Mouse (Mus musculus): Measurements from ENCODE around the gene Gpn3. TPM values are rescaled to one million over a fixed set of nuclear protein-coding genes. Genes with fewer than 3 reads are reported as not detected.
A peak's percentile ranks its signal among the peaks of the same experiment; 100 is the strongest.

The Gpn3 gene
- total RNA-seq, 2 experiments from 2014 or later, result 15.2 to 30.2 TPM

- ATAC-seq (replicated peaks; ENCODE audit: low FRiP score, poor library complexity, severe bottlenecking), result peak; percentile 96
Observed at GRCm38 (mm10) chr5:122379374-122380155, 7.9 kb downstream of the Gpn3 start.

GRCm38 (mm10) chr5:122390006-122390405 is 18.3 kb downstream of the Gpn3 start:
- ATAC-seq (replicated peaks; ENCODE audit: low FRiP score, poor library complexity, severe bottlenecking), result no peak

GRCm38 (mm10) chr5:122390671-122391070 is 19.0 kb downstream of the Gpn3 start:
- ATAC-seq (replicated peaks; ENCODE audit: low FRiP score, poor library complexity, severe bottlenecking), result no peak

- ATAC-seq (replicated peaks; ENCODE audit: low FRiP score, poor library complexity, severe bottlenecking), result no peak
Observed at GRCm38 (mm10) chr5:122391178-122391785, 19.6 kb downstream of the Gpn3 start.

- peak; percentile 95 for ATAC-seq (replicated peaks; ENCODE audit: low FRiP score, poor library complexity, severe bottlenecking)
Observed at GRCm38 (mm10) chr5:122391786-122392180, 20.1 kb downstream of the Gpn3 start, which contains the start of gene Arpc3. Gene Arpc3, plus strand, starts transcription at chr5:122391878.

GRCm38 (mm10) chr5:122392227-122393004 is 20.7 kb downstream of the Gpn3 start:
- peak; percentile 37 for ATAC-seq (replicated peaks; ENCODE audit: low FRiP score, poor library complexity, severe bottlenecking)

- peak; percentile 67 for ATAC-seq (replicated peaks; ENCODE audit: low FRiP score, poor library complexity, severe bottlenecking)
Observed at GRCm38 (mm10) chr5:122393887-122394286, 22.2 kb downstream of the Gpn3 start.

GRCm38 (mm10) chr5:122396791-122397190 is 25.1 kb downstream of the Gpn3 start:
- ATAC-seq (replicated peaks; ENCODE audit: low FRiP score, poor library complexity, severe bottlenecking), result no peak

GRCm38 (mm10) chr5:122397495-122397894 is 25.8 kb downstream of the Gpn3 start:
- ATAC-seq (replicated peaks; ENCODE audit: low FRiP score, poor library complexity, severe bottlenecking), result no peak

GRCm38 (mm10) chr5:122399871-122400270 is 28.2 kb downstream of the Gpn3 start:
- ATAC-seq (replicated peaks; ENCODE audit: low FRiP score, poor library complexity, severe bottlenecking), result no peak

GRCm38 (mm10) chr5:122400628-122401302 is 29.1 kb downstream of the Gpn3 start:
- no peak for ATAC-seq (replicated peaks; ENCODE audit: low FRiP score, poor library complexity, severe bottlenecking)

- peak; percentile 68 for ATAC-seq (replicated peaks; ENCODE audit: low FRiP score, poor library complexity, severe bottlenecking)
Observed at GRCm38 (mm10) chr5:122401303-122401640, 29.6 kb downstream of the Gpn3 start.

- no peak for ATAC-seq (replicated peaks; ENCODE audit: low FRiP score, poor library complexity, severe bottlenecking)
Observed at GRCm38 (mm10) chr5:122402160-122402559, 30.5 kb downstream of the Gpn3 start.

- ATAC-seq (replicated peaks; ENCODE audit: low FRiP score, poor library complexity, severe bottlenecking), result no peak
Observed at GRCm38 (mm10) chr5:122402772-122403171, 31.1 kb downstream of the Gpn3 start.

- ATAC-seq (replicated peaks; ENCODE audit: low FRiP score, poor library complexity, severe bottlenecking), result no peak
Observed at GRCm38 (mm10) chr5:122403362-122403761, 31.7 kb downstream of the Gpn3 start.

GRCm38 (mm10) chr5:122405537-122405936 is 33.9 kb downstream of the Gpn3 start:
- no peak for ATAC-seq (replicated peaks; ENCODE audit: low FRiP score, poor library complexity, severe bottlenecking)

- ATAC-seq (replicated peaks; ENCODE audit: low FRiP score, poor library complexity, severe bottlenecking), result 0 out of 2 replicates have a peak, but pooled peaks have one; percentile 42
Observed at GRCm38 (mm10) chr5:122409692-122410645, 38.3 kb downstream of the Gpn3 start.

GRCm38 (mm10) chr5:122411892-122412291 is 40.2 kb downstream of the Gpn3 start:
- ATAC-seq (replicated peaks; ENCODE audit: low FRiP score, poor library complexity, severe bottlenecking), result no peak

GRCm38 (mm10) chr5:122412826-122413225 is 41.1 kb downstream of the Gpn3 start:
- ATAC-seq (replicated peaks; ENCODE audit: low FRiP score, poor library complexity, severe bottlenecking), result no peak

Measured in erythroid progenitor cell, adult 5-6 weeks (primary cell).